Mouse (Mus musculus) c-Kit-negative CD71-positive TER-119-positive erythroid progenitor cells, embryonic 14.5 days (primary cell): ENCODE measurements around the gene Upb1.
"Not testable (repeated sequence)": the region's sequence is repeated elsewhere in the genome, so short reads cannot be mapped to it uniquely, and the experiment has no call there.

Experiments used
- DNase-seq: peaks from one replicate; pipeline ENCODE4 v3.0.0-alpha.2; 2013; ENCODE audit warnings: low read depth, low spot score

Upb1 gene

GRCm38 (mm10) chr10:75400958-75401357, at the start of gene Upb1:
Gene Upb1, plus strand, starts transcription at chr10:75401115.
- no peak for DNase-seq

GRCm38 (mm10) chr10:75352541-75352940, 48.4 kb upstream of the Upb1 start:
- DNase-seq = no peak

GRCm38 (mm10) chr10:75353838-75354241, 47.1 kb upstream of the Upb1 start:
- not testable (repeated sequence) for DNase-seq

GRCm38 (mm10) chr10:75355341-75355740, 45.6 kb upstream of the Upb1 start:
- no peak for DNase-seq

GRCm38 (mm10) chr10:75364214-75364690, 36.7 kb upstream of the Upb1 start:
- not testable (repeated sequence) for DNase-seq

- no peak for DNase-seq
Measured at GRCm38 (mm10) chr10:75364796-75365195, 36.1 kb upstream of the Upb1 start.

GRCm38 (mm10) chr10:75365231-75365633, 35.7 kb upstream of the Upb1 start:
- no peak for DNase-seq

- not testable (repeated sequence) for DNase-seq
Measured at GRCm38 (mm10) chr10:75373655-75374351, 27.1 kb upstream of the Upb1 start.

- no peak for DNase-seq
Measured at GRCm38 (mm10) chr10:75378688-75379087, 22.2 kb upstream of the Upb1 start.

GRCm38 (mm10) chr10:75390156-75390555, 10.8 kb upstream of the Upb1 start:
- no peak for DNase-seq

GRCm38 (mm10) chr10:75390832-75391231, 10.1 kb upstream of the Upb1 start:
- no peak for DNase-seq

GRCm38 (mm10) chr10:75394796-75395195, 6.1 kb upstream of the Upb1 start:
- DNase-seq = no peak

GRCm38 (mm10) chr10:75396966-75397365, 3.9 kb upstream of the Upb1 start:
- no peak for DNase-seq

- no peak for DNase-seq
Measured at GRCm38 (mm10) chr10:75405916-75406315, 5.0 kb downstream of the Upb1 start.

- no peak for DNase-seq
Measured at GRCm38 (mm10) chr10:75406755-75407154, 5.8 kb downstream of the Upb1 start.

GRCm38 (mm10) chr10:75407741-75408140, 6.8 kb downstream of the Upb1 start:
- DNase-seq = no peak

GRCm38 (mm10) chr10:75411343-75412113, 10.6 kb downstream of the Upb1 start:
- DNase-seq = not testable (repeated sequence)

GRCm38 (mm10) chr10:75412114-75413103, 11.5 kb downstream of the Upb1 start:
- DNase-seq = no peak

- no peak for DNase-seq
Measured at GRCm38 (mm10) chr10:75414925-75415324, 14.0 kb downstream of the Upb1 start.

- DNase-seq = no peak
Measured at GRCm38 (mm10) chr10:75417363-75418042, 16.6 kb downstream of the Upb1 start.

- no peak for DNase-seq
Measured at GRCm38 (mm10) chr10:75418747-75419146, 17.8 kb downstream of the Upb1 start.
